Mouse (Mus musculus) megakaryocyte, embryonic 14.5 days (primary cell): ENCODE measurements around the gene Zbtb11. TPM values are rescaled to one million over a fixed set of nuclear protein-coding genes. Genes with fewer than 3 reads are reported as not detected.
"Not testable (repeated sequence)": the region's sequence is repeated elsewhere in the genome, so short reads cannot be mapped to it uniquely, and the experiment has no call there.

ENCODE experiments used
- H3K27me3 ChIP-seq: replicated peaks from 2 replicates; pipeline ENCODE3; 2012; ENCODE audit warnings: inconsistent platforms
- H3K36me3 ChIP-seq: replicated peaks from 2 replicates; pipeline ENCODE3; 2012; ENCODE audit warnings: low read length, inconsistent platforms, mixed read lengths
- H3K4me1 ChIP-seq: 2 replicates; pipeline ENCODE4 v1.6.1; 2012; ENCODE audit warnings: inconsistent platforms
- H3K4me3 ChIP-seq: replicated peaks from 2 replicates; pipeline ENCODE3; 2012; ENCODE audit warnings: moderate library complexity, mild to moderate bottlenecking, inconsistent platforms
- H3K9me3 ChIP-seq: 2 replicates; pipeline ENCODE4 v1.6.1; 2012; ENCODE audit warnings: inconsistent platforms
- FLI1 ChIP-seq: IDR thresholded peaks from 2 replicates; pipeline ENCODE4 v1.6.1; 2012; ENCODE audit warnings: low read length, inconsistent platforms, mixed read lengths
- GATA1 ChIP-seq: IDR thresholded peaks from 3 replicates; pipeline ENCODE4 v1.6.1; 2012; ENCODE audit warnings: mixed read lengths, low read length, inconsistent platforms, borderline replicate concordance
- polyA plus RNA-seq: library from polyadenylated mRNA; stranded (reverse); fragments of >175 nt; gene quantifications from 2 replicates; pipeline ENCODE4 v1.2.3, GENCODE M21; 2012; ENCODE audit warnings: low replicate concordance; ENCODE audit not compliant: insufficient read depth

Zbtb11 gene
- polyA plus RNA-seq, 1 experiment = 1.0 TPM

DNA sequence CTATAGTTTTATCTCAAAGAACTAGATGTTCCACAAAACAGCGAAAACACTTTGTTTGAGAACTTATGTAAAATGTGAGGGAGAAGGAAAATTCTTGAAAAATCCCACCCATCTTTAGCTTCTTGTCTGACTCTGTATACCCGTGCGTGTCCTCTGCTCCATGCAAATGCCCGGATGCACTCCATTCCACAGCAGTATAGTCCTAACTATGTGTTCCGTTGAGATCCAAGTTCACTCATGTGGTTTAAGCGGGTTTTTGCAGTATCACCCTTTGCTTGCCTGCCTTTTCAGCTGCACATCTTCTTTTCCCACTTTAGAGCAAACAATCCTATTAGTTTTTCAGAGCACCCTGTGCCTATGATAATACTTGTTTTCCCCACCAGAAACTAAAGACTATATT, 62.8 kb downstream of the Zbtb11 start:
- H3K4me1 ChIP-seq = peaks cover 33% of the 10 kb centered on the region
- TF ChIP-seq FLI1 (no peak), GATA1 (no peak)
- peak overlapping the region; percentile 94 for H3K4me3 ChIP-seq

DNA sequence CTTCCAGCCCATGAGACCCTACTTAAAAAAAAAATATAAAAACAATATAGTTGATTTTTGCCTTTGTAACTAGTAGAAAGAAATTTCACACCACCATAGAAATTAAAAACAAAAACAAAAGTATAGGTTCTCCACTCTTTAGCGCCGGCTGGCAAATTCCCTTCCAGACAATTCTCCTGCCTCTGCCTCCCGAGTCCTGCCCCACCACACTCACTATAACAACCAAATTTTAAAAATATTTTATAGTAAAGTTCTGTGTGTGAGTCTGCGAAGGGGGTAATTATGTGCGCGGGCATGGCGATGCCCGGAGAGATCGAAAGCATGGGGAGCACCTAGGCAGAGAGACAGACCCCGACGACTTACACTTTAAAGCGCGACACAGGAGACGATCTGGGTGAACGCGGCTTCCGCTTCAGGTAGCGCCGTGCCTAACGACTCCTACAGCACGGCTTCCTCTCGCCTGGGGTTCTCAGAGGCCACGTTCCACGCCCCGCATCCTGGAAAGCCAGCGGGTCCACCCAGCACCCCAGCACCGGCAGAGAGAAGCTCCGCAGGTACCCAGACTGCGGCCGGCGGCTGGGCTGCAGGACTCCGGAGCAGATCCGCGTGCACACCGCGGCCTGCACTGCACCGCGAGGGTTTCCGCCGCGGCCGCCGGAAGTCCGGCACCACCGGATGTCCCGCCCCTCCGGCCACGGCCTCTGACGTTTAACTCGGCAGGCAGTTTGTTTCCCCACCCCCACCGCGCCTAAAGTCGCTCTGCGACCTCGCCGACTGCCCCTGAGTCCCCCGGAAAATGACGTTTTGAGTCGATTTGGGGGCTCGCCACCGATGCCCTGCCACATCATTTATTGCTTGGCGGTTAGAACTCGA, 63.7 kb downstream of the Zbtb11 start, which contains the start of gene Trmt10c:
Gene Trmt10c (minus strand): TSS at position 682 of the 873 bp plus-strand sequence.
- peaks cover 31% of the 10 kb centered on the region for H3K4me1 ChIP-seq
- H3K4me3 ChIP-seq = peak within 1 kb of the TSS; percentile 94
- no peaks in the 10 kb centered on the region for H3K9me3 ChIP-seq
- peaks cover 31% of the 10 kb centered on the region for H3K36me3 ChIP-seq
- no peaks in the 10 kb centered on the region for H3K27me3 ChIP-seq
- no peak for TF ChIP-seq GATA1
- peak; percentile 80; the same call in 1 of the 2 replicates for TF ChIP-seq FLI1

More for the DNA sequence above, 62.8 kb downstream of the Zbtb11 start:
- H3K36me3 ChIP-seq = peaks cover 40% of the 10 kb centered on the region
- no peaks in the 10 kb centered on the region for H3K27me3 ChIP-seq
- H3K9me3 ChIP-seq = no peaks in the 10 kb centered on the region

DNA sequence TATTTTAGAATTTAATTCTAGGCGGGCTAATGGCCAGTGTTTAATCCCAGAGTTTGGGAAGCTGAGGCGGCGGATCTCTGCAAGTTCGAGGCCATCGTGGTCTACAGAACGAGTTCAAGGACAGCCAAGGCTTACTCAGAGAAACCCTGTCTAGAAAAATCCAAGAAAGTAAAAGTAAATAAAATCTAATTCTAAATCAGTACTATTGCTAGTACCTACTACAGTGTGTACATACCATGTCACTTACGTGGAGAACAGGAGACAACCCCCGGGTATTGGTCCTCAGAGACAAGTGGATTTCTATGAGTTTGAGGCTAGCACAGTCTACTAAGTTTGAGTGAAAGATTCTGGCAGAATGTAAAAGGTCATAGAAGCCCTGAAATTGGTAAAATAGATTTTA, 64.4 kb downstream of the Zbtb11 start:
- H3K27me3 ChIP-seq = no peaks in the 10 kb centered on the region
- H3K4me1 ChIP-seq = peaks cover 24% of the 10 kb centered on the region
- peak overlapping the region; percentile 94 for H3K4me3 ChIP-seq
- TF ChIP-seq FLI1 (no peak), GATA1 (no peak)
- peaks cover 25% of the 10 kb centered on the region for H3K36me3 ChIP-seq
- no peaks in the 10 kb centered on the region for H3K9me3 ChIP-seq

DNA sequence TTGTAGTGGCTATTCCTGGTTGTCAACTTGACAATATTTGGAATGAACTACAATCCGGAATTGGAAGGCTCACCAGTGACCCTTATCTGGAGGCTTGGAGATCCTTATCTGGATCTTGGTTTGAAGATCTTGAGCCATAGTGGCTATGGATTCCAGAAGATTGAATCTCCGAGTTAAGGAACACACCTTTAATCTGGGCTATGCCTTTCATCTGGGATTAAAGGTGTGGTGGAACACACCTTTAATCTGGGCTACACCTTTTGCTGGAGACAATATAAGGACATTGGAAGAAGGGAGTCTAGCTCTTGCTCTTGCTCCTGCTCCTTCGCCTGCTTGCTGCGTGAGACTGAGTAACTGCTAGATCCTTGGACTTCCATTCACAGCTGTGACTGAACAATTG, 74.4 kb downstream of the Zbtb11 start, which contains the start of gene Senp7:
Gene Senp7 (plus strand): TSS at position 301 of the 400 bp plus-strand sequence.
- H3K9me3 ChIP-seq, H3K4me3 ChIP-seq, H3K4me1 ChIP-seq, H3K36me3 ChIP-seq, H3K27me3 ChIP-seq: not testable (repeated sequence)

DNA sequence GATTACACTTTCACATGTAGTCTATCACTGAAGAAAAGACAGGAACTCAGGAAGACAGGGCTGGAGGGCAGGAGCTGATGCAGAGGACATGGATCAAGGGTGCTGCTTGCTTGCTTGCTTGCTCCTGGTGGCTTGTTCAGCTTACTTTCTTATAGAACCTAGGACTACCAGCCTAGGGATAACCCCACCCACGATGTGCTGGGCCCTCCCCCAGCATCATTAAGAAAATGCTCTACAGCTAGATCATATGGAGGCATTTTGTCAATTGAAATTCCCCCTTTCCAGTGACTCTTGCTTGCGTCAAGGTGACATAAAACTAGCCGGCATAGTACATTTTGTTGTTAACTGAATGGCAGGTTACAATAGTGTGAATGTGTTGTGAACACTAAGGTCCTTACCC, 82.2 kb downstream of the Zbtb11 start:
- Histone ChIP-seq H3K4me1 (no peaks in the 10 kb centered on the region), H3K9me3 (no peaks in the 10 kb centered on the region), H3K4me3 (no peak overlapping the region), H3K27me3 (no peaks in the 10 kb centered on the region), H3K36me3 (no peaks in the 10 kb centered on the region)
- TF ChIP-seq GATA1 (no peak), FLI1 (no peak)

DNA sequence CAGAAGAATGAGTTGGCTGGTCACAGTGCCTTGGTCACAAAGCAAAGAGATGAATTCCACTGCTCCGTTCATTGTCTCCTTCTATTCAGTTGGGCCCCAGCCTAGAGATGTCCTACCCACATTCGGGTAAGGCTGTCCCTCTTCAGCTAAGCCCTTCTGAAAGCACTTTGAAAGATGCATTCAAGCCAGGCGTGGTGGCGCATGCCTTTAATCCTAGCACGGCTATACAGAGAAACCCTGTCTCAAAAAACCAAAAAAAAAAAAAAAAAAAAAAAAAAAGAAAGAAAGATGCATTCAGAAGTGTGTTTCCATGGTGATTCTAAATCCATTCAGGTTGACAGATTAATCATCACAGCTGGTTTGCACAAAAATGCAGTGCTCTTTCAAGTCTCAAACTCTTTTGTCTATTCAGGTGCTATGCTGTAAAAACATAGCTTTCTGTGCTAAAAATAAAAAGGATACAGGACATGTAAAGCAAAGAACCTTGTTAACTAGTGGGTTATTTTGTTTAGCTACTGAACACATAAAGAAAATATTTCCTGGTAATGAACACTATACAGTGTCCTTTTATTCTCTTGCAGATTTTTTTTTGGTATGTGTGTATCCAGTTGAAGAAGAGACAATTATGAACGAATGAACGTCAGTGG, 83.4 kb downstream of the Zbtb11 start:
- TF ChIP-seq FLI1 (no peak), GATA1 (no peak)
- H3K4me3 ChIP-seq = no peak overlapping the region
- H3K4me1 ChIP-seq = no peaks in the 10 kb centered on the region
- no peaks in the 10 kb centered on the region for H3K9me3 ChIP-seq
- no peaks in the 10 kb centered on the region for H3K27me3 ChIP-seq
- no peaks in the 10 kb centered on the region for H3K36me3 ChIP-seq

DNA sequence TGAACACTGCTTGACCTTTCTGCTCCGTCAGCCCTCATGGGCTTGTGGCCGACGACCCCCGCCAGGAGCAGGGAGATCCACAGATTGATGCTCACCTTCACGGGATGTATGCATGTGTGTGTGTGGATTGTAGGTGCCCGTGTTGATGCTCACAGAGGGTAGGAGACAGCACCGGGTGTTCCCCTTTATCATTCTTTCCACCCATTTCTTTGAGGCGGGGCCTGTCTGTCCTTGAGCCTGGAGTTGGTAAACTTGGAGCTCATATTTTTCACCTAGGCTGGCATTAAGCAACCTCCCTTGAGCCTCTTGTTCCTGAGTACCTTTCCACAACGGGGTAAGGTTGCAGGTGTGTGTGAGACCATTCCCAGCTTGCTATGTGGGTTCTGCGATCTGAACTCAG, 84.5 kb downstream of the Zbtb11 start:
- no peaks in the 10 kb centered on the region for H3K4me1 ChIP-seq
- H3K4me3 ChIP-seq = no peak overlapping the region
- no peaks in the 10 kb centered on the region for H3K36me3 ChIP-seq
- TF ChIP-seq GATA1 = no peak
- TF ChIP-seq FLI1 = no peak
- H3K9me3 ChIP-seq = no peaks in the 10 kb centered on the region
- no peaks in the 10 kb centered on the region for H3K27me3 ChIP-seq

Other genes with a start within 250 kb of the Zbtb11 start
- 3.0 and 3.4 TPM in 2 replicates for gene Nfkbiz, start 135.0 kb upstream of the Zbtb11 start, polyA plus RNA-seq
- 0.32 TPM in 1 of 2 replicates, not detected in the other for gene Nxpe3, start 78.6 kb upstream of the Zbtb11 start, polyA plus RNA-seq
- 0.49 TPM in 1 of 2 replicates, not detected in the other for gene Cep97, start 39.0 kb upstream of the Zbtb11 start, polyA plus RNA-seq
- gene Rpl24, start 7.6 kb upstream of the Zbtb11 start, polyA plus RNA-seq = 47.3 and 75.6 TPM in 2 replicates
- gene Pcnp, start 55.9 kb downstream of the Zbtb11 start, polyA plus RNA-seq = 4.1 and 30.0 TPM in 2 replicates
- 2.4 and 5.3 TPM in 2 replicates for gene Trmt10c, start 63.9 kb downstream of the Zbtb11 start, polyA plus RNA-seq
- gene Senp7, start 74.5 kb downstream of the Zbtb11 start, polyA plus RNA-seq = 7.9 TPM in 1 of 2 replicates, not detected in the other
- gene Impg2, start 230.4 kb downstream of the Zbtb11 start, polyA plus RNA-seq = not detected in 2 replicates